Mouse (Mus musculus) MEL (cell line): ENCODE measurements at regions not wholly inside any gene's neighbourhood (a gene's known extent, or its start where the extent isn't known, plus 50 kb on each side); places are given as distances from the start of the nearest gene placed in this dataset.

Experiments used
- BHLHE40 ChIP-seq: IDR thresholded peaks from 2 replicates; pipeline ENCODE4 v1.6.1; 2012; ENCODE audit warnings: low read depth, mild to moderate bottlenecking, inconsistent platforms, low read length, improper control_type of control experiment, borderline replicate concordance
- CHD2 ChIP-seq: IDR thresholded peaks from 2 replicates; pipeline ENCODE4 v1.6.1; 2011; ENCODE audit warnings: low read length, improper control_type of control experiment
- CTCF ChIP-seq, 3 experiments: IDR thresholded peaks in 2 of 3; conservative IDR thresholded peaks in 1 of 3; 2 replicates each; pipeline ENCODE4 v1.5.1; 2011 to 2012; ENCODE audit warnings: low read length in 3 of 3, low read depth in 2 of 3, mild to moderate bottlenecking in 2 of 3, improper control_type of control experiment in 1 of 3, inconsistent platforms in 1 of 3, mixed read lengths in 1 of 3, moderate library complexity in 1 of 3; ENCODE audit not compliant: control insufficient read depth in 1 of 3, insufficient read depth in 1 of 3, poor library complexity in 1 of 3, severe bottlenecking in 1 of 3
- GATA1 ChIP-seq: IDR thresholded peaks from 2 replicates; pipeline ENCODE4 v1.6.1; 2011; ENCODE audit warnings: low read depth, low read length, improper control_type of control experiment
- HCFC1 ChIP-seq: IDR thresholded peaks from 2 replicates; pipeline ENCODE4 v1.6.1; 2012; ENCODE audit warnings: low read depth, mild to moderate bottlenecking, inconsistent platforms, low read length, improper control_type of control experiment, moderate library complexity
- MAFK ChIP-seq: IDR thresholded peaks from 2 replicates; pipeline ENCODE4 v1.6.1; 2011; ENCODE audit warnings: low read depth, mild to moderate bottlenecking, low read length, improper control_type of control experiment, borderline replicate concordance
- NELFE ChIP-seq: IDR thresholded peaks from 2 replicates; pipeline ENCODE4 v1.6.1; 2011; ENCODE audit warnings: low read depth, low read length, improper control_type of control experiment
- POLR2A ChIP-seq, 2 experiments: IDR thresholded peaks; 2 replicates each; pipeline ENCODE4 v1.6.1; 2011 to 2012; ENCODE audit warnings: low read length in 2 of 2, mild to moderate bottlenecking in 2 of 2, control low read depth in 1 of 2, improper control_type of control experiment in 1 of 2, low read depth in 1 of 2, moderate library complexity in 1 of 2; ENCODE audit not compliant: control insufficient read depth in 1 of 2, insufficient read depth in 1 of 2, poor library complexity in 1 of 2
- POLR2AphosphoS2 ChIP-seq: IDR thresholded peaks from 2 replicates; pipeline ENCODE4 v1.6.1; 2011; ENCODE audit warnings: low read length, improper control_type of control experiment

DNA sequence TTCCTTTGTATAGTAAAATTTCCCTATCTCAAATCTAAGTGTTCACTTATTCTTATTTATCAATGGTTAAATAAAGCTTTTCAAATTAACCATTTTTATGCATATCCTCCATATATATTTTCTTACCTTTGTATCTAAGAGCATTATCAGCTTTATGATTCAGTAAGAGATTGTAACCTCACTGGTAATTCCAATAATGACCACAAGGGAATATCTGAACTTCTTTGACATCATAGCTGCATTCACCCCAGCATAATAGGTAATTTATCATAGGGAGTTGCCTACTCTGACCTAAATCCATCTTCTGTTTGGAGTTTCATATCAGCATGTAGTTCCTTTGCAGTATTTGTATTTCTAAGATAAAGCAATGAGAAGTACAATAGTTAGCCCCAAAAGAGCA is 963.9 kb upstream of the Cdh6 start:
- peak in 1 of 3 experiments; percentile 17; a peak in 2 of 6 replicates for TF ChIP-seq CTCF (IDR thresholded peaks at IDR 0.05 in 2 of 3, conservative IDR thresholded peaks at IDR 0.05 in 1 of 3; ENCODE audit: control insufficient read depth in 1 of 3, insufficient read depth in 1 of 3, low read depth in 2 of 3, low read length in 3 of 3, poor library complexity in 1 of 3, severe bottlenecking in 1 of 3)
- no peak for TF ChIP-seq NELFE
- no peak for TF ChIP-seq MAFK
- no peak for TF ChIP-seq POLR2A (IDR thresholded peaks at IDR 0.05; ENCODE audit: control insufficient read depth in 1 of 2, insufficient read depth in 1 of 2, low read depth in 1 of 2, low read length in 2 of 2, poor library complexity in 1 of 2)
- TF ChIP-seq GATA1, result no peak
- TF ChIP-seq POLR2AphosphoS2, result no peak
- no peak for TF ChIP-seq CHD2
- no peak for TF ChIP-seq HCFC1
- TF ChIP-seq BHLHE40, result no peak
